Mouse (Mus musculus): ENCODE measurements around the gene Arid3a. TPM values are rescaled to one million over a fixed set of nuclear protein-coding genes. Genes with fewer than 3 reads are reported as not detected.

The Arid3a gene
- polyA plus RNA-seq, 1 experiment, result 6.7 TPM

DNA sequence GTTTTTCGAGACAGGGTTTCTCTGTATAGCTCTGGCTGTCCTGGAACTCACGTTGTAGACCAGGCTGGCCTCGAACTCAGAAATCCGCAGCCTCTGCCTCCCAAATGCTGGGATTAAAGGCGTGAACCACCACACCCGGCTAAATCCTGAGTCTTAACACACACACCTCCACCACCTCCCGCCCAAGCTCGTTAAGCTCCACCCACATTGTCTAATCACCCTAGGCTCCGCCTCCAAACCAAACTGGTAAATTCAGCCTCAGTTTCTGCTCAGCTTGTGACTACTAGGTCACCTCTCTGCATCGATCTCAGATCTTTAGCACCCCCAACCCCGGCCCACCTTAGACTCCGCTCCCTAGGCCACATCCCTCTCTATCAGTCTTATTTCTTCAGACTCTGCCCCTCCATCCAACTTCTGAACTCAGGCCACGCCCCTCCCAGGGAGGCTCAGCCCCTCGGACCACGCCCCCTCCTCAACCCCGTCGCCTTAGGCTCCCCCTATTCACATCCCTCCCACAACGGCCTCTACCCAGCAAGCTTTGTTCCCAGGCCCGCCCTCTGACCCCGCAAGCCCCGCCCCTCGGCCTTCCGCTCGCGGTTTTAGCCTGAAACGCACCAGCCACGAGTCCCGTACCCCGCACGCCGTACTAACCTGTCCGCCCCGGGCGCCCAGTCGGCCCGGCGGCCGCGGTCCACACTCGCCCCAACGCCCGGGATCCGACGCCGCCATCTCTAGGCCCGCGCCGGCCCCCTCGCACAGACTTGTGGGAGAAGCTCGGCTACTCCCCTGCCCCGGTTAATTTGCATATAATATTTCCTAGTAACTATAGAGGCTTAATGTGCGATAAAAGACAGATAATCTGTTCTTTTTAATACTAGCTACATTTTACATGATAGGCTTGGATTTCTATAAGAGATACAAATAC is 18.4 kb upstream of the Arid3a start, which contains the start of gene Med16:
TSS of gene Med16 (minus strand) at position 757 of the 925 bp plus-strand sequence.
- peak; percentile 98 for DNase-seq

GRCm38 (mm10) chr10:79909092-79909922 is 17.5 kb upstream of the Arid3a start:
- Histone ChIP-seq H3K4me3 (ENCODE audit: insufficient read depth, low read depth, low read length) (no peak overlapping the region), H3K27me3 (replicated peaks; ENCODE audit: control insufficient read depth, insufficient read depth, low read length) (no peaks in the 10 kb centered on the region), H3K4me1 (ENCODE audit: control insufficient read depth, insufficient read depth, low read length) (peaks cover 3% of the 10 kb centered on the region; the same call in 1 of the 2 replicates), H3K36me3 (ENCODE audit: control insufficient read depth, insufficient read depth, low read length) (no peaks in the 10 kb centered on the region), H3K27ac (ENCODE audit: insufficient read depth, low read depth, low read length) (peak overlapping the region; percentile 15)
- TF ChIP-seq CTCF (conservative IDR thresholded peaks at IDR 0.05; ENCODE audit: insufficient read depth, insufficient read length, low read depth, low read length) (no peak), POLR2A (IDR thresholded peaks at IDR 0.05; ENCODE audit: low read depth, low read length) (no peak)
- WGBS, result 23% methylated on average over 14 of the region's 14 CpGs
- DNase-seq, result peak; percentile 82

More for the DNA sequence above, 18.4 kb upstream of the Arid3a start, which contains the start of gene Med16:
- H3K4me3 ChIP-seq (ENCODE audit: insufficient read depth, low read depth, low read length), result peak within 1 kb of the TSS; percentile 83
- no peaks in the 10 kb centered on the region for H3K36me3 ChIP-seq (ENCODE audit: control insufficient read depth, insufficient read depth, low read length)
- no peaks in the 10 kb centered on the region for H3K27me3 ChIP-seq (replicated peaks; ENCODE audit: control insufficient read depth, insufficient read depth, low read length)
- TF ChIP-seq CTCF (conservative IDR thresholded peaks at IDR 0.05; ENCODE audit: insufficient read depth, insufficient read length, low read depth, low read length), result no peak
- TF ChIP-seq POLR2A (IDR thresholded peaks at IDR 0.05; ENCODE audit: low read depth, low read length), result no peak
- peaks cover 3% of the 10 kb centered on the region; the same call in 1 of the 2 replicates for H3K4me1 ChIP-seq (ENCODE audit: control insufficient read depth, insufficient read depth, low read length)
- H3K27ac ChIP-seq (ENCODE audit: insufficient read depth, low read depth, low read length), result peak within 1 kb of the TSS; percentile 99
- WGBS, result 1% methylated on average over 52 of the region's 52 CpGs

- no peak within 1 kb of the TSS for H3K4me3 ChIP-seq (ENCODE audit: insufficient read depth, low read depth, low read length)
- no peaks in the 10 kb centered on the region for H3K36me3 ChIP-seq (ENCODE audit: control insufficient read depth, insufficient read depth, low read length)
- H3K27ac ChIP-seq (ENCODE audit: insufficient read depth, low read depth, low read length), result no peak within 1 kb of the TSS
- no peaks in the 10 kb centered on the region for H3K27me3 ChIP-seq (replicated peaks; ENCODE audit: control insufficient read depth, insufficient read depth, low read length)
- no peak for DNase-seq
- no peak for TF ChIP-seq POLR2A (IDR thresholded peaks at IDR 0.05; ENCODE audit: low read depth, low read length)
- TF ChIP-seq CTCF (conservative IDR thresholded peaks at IDR 0.05; ENCODE audit: insufficient read depth, insufficient read length, low read depth, low read length), result no peak
- 93% methylated on average over 4 of the region's 4 CpGs for WGBS
- peaks cover 7% of the 10 kb centered on the region; the same call in 1 of the 2 replicates for H3K4me1 ChIP-seq (ENCODE audit: control insufficient read depth, insufficient read depth, low read length)
These were observed 16.3 kb upstream of the Arid3a start, which contains the start of gene Gm26602 for GRCm38 (mm10) chr10:79910556-79910955. Gene Gm26602 (plus strand): TSS chr10:79910856.

- Histone ChIP-seq H3K4me1 (ENCODE audit: control insufficient read depth, insufficient read depth, low read length) (peaks cover 15% of the 10 kb centered on the region), H3K4me3 (ENCODE audit: insufficient read depth, low read depth, low read length) (no peak overlapping the region), H3K36me3 (ENCODE audit: control insufficient read depth, insufficient read depth, low read length) (no peaks in the 10 kb centered on the region), H3K27ac (ENCODE audit: insufficient read depth, low read depth, low read length) (no peak overlapping the region), H3K27me3 (replicated peaks; ENCODE audit: control insufficient read depth, insufficient read depth, low read length) (no peaks in the 10 kb centered on the region)
- no peak for TF ChIP-seq CTCF (conservative IDR thresholded peaks at IDR 0.05; ENCODE audit: insufficient read depth, insufficient read length, low read depth, low read length)
- no peak for TF ChIP-seq POLR2A (IDR thresholded peaks at IDR 0.05; ENCODE audit: low read depth, low read length)
- DNase-seq, result no peak
- 76% methylated on average over 20 of the region's 20 CpGs for WGBS
These were observed 14.4 kb upstream of the Arid3a start for GRCm38 (mm10) chr10:79912412-79912811.

GRCm38 (mm10) chr10:79914131-79914947 is 12.5 kb upstream of the Arid3a start:
- TF ChIP-seq POLR2A (IDR thresholded peaks at IDR 0.05; ENCODE audit: low read depth, low read length), result no peak
- no peak for TF ChIP-seq CTCF (conservative IDR thresholded peaks at IDR 0.05; ENCODE audit: insufficient read depth, insufficient read length, low read depth, low read length)
- 67% methylated on average over 10 of the region's 11 CpGs for WGBS
- Histone ChIP-seq H3K36me3 (ENCODE audit: control insufficient read depth, insufficient read depth, low read length) (no peaks in the 10 kb centered on the region), H3K27me3 (replicated peaks; ENCODE audit: control insufficient read depth, insufficient read depth, low read length) (no peaks in the 10 kb centered on the region), H3K4me1 (ENCODE audit: control insufficient read depth, insufficient read depth, low read length) (peaks cover 14% of the 10 kb centered on the region), H3K4me3 (ENCODE audit: insufficient read depth, low read depth, low read length) (no peak overlapping the region), H3K27ac (ENCODE audit: insufficient read depth, low read depth, low read length) (no peak overlapping the region)
- DNase-seq, result no peak

DNA sequence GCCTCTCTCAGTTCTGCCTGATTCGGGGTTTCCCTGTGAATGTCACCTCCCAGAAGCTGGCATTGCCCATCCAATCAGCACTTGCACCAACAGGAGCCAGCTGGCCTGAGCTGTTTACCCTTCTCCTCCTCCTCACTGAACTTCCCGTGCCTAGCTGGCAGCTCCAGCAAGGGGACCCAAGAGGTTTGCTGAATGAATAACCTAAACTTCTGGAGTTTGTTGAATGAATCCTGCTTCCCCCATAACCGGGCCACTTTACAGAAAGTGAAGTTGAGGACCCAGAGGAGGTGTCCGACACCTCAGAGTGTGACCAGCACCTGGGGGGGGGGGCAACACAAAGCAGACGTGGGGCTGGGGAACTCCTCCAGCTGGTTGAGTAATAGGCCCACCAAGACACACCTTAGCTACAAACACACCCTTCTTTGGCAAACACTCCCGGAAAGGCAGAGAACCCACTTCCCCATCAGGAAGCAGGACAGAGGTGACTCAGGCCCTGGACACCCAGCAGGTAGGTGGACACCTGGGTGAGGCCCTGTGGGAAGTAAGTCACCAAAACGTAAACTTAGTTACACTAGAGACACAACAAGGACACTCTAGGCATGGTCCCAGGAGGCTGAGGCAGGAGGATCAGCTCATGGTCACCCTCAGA is 11.8 kb upstream of the Arid3a start:
- 46% methylated on average over 7 of the region's 7 CpGs for WGBS
- H3K4me3 ChIP-seq (ENCODE audit: insufficient read depth, low read depth, low read length), result no peak overlapping the region

More for the DNA sequence above, 11.8 kb upstream of the Arid3a start:
- peak; percentile 51 for DNase-seq
- Histone ChIP-seq H3K36me3 (ENCODE audit: control insufficient read depth, insufficient read depth, low read length) (no peaks in the 10 kb centered on the region), H3K27me3 (replicated peaks; ENCODE audit: control insufficient read depth, insufficient read depth, low read length) (no peaks in the 10 kb centered on the region), H3K4me1 (ENCODE audit: control insufficient read depth, insufficient read depth, low read length) (peaks cover 12% of the 10 kb centered on the region), H3K27ac (ENCODE audit: insufficient read depth, low read depth, low read length) (no peak overlapping the region)
- TF ChIP-seq POLR2A (IDR thresholded peaks at IDR 0.05; ENCODE audit: low read depth, low read length) (no peak), CTCF (conservative IDR thresholded peaks at IDR 0.05; ENCODE audit: insufficient read depth, insufficient read length, low read depth, low read length) (no peak)
